Mouse (Mus musculus): ENCODE results near the gene Gm10282.
A peak's percentile ranks its signal among the peaks of the same experiment; 100 is the strongest.

Gene Gm10282

DNA sequence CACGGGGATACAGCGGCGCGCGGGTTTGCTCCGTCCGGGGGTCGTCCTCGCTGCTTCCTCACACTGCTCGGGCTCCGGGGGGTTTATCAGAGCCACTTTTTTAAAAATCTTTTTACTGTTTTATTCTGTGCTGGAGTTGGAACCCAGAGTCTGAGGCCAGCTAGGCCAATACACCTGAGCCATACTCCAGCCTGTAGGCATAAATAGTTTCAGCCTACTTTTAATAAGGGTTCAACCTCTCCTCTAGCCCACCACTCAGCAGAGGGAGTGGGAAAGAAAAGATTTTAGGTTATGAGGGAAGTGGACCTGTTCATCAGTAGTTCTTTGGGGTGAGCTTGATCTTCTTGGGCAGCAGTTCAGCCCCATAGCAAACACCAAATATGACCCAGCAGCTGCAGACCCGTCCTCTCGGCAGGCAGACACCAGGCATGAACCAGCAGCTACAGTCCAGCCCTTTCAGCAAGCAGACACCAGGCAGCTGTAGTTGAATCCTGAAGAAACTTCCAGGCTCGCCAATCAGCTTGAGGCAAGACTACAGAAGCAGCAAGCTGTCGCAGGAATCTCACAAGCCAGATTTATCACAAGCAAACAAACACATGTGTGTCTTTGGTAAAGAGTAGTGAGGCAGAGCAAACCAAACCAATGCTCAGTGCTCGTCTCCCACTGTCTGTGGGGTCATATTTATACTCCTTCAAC, at the start of gene Gm10282:
Gene Gm10282, minus strand, starts transcription at position 51 of the 696 bp plus-strand sequence.
- DNase-seq, result no peak

DNA sequence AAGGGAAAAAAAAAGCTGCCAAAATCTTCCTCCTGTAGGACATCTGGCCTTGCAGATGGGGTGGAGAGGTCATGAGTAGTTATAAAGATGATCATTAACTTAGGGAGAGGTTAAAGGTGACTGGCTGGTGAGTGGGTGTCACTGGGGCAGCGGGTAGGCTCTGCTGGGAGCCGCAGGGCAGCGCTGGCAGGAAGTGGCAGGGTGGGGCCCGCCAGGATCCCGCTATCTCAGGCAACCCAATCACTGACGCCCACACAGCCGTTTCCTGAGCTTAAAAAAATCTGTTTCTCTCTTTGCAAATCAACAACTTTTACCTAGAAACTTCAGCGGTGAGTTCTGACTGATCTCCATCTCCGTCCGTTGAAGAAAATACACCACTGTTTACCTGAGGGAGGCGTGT, 49.2 kb upstream of the Gm10282 start:
- DNase-seq, result peak; percentile 75 to 78

- DNase-seq, result no peak
Measured at GRCm38 (mm10) chr8:72353700-72354045, 48.6 kb upstream of the Gm10282 start.

GRCm38 (mm10) chr8:72352951-72353699, 48.1 kb upstream of the Gm10282 start:
- no peak for DNase-seq

DNA sequence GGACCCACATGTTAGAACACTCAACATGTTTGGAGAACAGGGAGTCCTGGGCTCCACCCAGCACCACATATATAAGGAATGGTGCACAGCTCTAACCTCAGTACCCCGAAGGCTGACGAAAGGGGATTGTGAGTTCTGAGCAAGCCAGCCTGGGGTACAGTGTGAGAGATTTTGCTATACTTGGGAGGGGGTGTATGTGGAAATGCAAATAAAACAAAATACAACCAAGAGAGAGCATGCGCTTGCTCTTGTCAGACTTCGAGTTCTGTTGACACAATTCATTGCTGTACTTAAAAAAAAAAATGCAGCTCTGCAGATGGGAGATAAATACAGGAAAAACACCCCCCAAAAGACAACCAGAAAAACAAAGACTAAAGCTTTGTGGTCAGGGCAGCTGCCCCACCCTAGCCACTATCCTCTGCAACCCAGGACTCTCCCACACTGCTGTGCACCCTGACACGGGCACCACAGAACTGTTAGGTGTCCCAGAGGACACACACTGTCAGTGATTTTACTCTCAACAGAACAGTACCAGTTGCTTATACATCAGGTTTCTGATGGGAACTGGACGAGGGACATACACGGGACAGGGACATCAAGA, 46.4 kb upstream of the Gm10282 start:
- no peak for DNase-seq

DNA sequence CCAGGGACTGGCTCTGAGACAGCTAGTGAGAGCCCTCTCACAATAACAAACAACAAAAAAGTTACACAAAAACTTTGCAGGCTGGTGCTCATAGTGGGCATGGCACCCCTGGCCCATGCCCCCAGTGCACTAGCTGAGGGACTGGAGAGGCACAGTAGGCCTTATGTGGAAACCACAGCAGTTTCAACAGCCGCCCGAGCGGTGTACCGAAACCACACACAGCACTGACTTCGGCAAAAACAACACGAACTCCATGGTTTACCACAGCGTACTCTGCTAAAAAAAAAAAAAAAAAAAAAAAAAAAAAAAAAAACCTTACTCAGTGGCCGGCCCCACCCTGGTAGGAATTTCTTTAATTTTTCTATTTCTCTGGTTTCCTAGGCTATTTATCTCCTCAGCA, 45.7 kb upstream of the Gm10282 start:
- DNase-seq, result peak in 1 of 2 experiments; percentile 62

GRCm38 (mm10) chr8:72349838-72350237, 44.8 kb upstream of the Gm10282 start:
- no peak for DNase-seq

DNA sequence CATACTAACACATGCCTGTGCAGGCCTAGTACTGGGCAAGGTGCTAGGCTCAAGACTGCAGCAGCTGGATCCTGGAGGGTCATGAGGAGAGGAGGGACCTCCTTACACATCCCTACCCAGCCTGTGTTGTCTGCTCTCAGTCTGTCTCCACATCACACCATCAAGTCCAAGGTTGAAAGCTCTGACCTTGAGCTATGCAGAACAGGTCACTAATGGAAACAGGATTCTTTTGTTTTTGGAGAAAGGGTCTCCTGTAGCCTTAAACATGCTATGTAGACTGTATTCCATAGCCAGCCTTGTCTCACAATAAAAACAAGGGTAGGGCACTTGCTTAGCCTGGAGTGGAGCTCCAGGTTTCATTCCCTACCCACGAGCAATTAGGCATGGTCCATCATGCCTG, 43.9 kb upstream of the Gm10282 start:
- DNase-seq, result no peak

DNA sequence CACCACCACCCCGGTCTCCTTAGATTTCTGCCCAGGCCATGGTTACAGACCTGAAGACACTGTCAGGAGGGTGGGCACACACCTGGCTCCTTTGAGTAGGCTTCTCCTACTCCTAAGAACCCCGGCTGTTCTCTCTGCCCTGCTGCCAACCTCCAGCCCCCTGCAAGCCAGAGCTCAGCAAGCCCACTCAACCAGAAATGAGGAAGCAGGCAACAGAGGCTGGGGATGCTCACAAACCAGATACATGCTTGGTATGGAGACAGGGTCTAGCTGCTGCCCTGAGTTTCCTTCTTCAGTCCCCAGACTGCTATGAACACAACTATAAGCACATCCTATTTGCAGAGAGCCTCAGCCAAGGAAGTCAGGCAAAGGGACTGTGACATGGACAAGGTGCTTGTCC, 43.1 kb upstream of the Gm10282 start:
- DNase-seq, result no peak

DNA sequence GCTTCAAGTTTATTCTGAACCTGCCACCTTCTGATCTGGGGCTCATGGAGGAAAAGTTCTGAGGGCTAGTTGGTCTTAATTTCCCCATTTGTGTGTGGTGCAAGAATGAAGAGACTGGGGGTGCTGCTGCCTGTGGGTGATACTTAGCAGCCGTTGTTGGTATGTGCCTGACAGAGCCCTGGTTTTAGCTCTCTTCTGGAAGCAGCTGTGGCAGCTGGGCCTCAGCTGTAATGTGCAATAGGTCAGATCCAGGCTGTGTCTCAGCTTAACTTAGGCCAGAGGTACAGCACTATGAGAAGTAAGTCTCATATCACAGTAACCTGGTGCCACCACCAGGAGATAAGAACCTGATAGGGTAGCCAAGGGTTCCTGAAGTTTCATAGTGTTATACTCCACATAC, 42.5 kb upstream of the Gm10282 start:
- peak in 1 of 2 experiments; percentile 42 for DNase-seq

- DNase-seq, result no peak
Measured at GRCm38 (mm10) chr8:72343725-72344124, 38.7 kb upstream of the Gm10282 start.

- no peak for DNase-seq
Measured at GRCm38 (mm10) chr8:72342556-72343300, 37.7 kb upstream of the Gm10282 start.

- no peak for DNase-seq
Measured at GRCm38 (mm10) chr8:72337034-72337433, 32.0 kb upstream of the Gm10282 start.

- peak in 1 of 2 experiments; percentile 58 for DNase-seq
Measured at GRCm38 (mm10) chr8:72336273-72336672, 31.2 kb upstream of the Gm10282 start.

DNA sequence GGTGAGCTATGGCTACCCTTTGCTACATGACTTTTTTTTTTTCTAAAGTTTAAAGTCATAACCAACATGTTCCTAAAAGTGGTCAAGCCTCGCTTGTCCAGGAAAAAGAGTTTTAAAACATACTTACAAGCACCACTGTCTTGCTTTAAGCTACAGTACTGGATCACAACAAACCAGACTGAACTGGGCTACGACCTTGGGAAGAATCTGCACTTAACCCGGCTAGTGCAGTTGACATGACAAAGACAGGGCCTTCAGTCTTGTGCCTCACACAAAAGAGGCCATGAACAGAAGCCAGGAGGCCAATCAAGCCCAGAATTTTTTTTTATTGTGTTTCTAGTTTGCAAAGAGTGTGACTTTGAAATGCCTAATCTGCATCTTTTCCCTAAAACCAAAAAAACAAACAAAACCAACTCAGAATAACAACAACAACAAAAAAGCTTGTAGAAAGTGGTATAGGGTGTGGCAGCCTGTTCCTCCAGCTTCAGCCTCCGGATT, 29.1 kb upstream of the Gm10282 start:
- DNase-seq, result no peak

DNA sequence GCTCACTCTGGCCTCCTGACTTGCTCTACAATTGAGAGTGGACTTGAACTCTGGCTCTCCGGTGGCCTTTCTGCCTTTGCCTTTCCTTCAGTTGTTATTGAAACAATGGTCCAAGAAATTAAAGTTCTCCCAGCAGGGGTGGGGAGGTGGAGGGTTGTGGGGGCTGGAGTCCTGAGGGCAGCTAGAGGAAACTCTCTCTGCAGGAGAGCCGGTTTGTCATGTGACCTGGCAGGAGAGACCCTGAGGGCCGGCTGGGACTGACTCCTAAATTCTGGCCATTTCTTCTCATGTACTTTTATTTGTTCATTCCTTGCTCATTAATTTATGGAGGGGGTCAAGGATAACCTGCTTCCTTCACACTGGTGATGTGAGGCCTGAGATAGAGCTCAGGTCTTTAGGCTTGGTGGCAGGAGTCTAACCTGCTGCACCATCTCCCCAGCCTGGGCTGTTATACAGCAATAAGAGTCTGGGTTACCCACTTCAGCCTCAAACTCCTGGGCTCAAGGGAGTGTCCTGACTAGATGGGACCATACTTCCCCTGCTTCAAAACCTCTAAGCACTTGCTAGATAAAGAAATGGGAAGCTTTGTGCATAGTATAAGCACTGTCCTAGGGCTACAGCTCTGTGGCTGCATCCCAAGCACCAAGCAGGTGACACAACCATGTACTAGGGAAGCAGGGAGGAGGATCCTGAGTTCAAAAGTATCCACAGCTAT, 28.5 kb upstream of the Gm10282 start:
- no peak for DNase-seq

DNA sequence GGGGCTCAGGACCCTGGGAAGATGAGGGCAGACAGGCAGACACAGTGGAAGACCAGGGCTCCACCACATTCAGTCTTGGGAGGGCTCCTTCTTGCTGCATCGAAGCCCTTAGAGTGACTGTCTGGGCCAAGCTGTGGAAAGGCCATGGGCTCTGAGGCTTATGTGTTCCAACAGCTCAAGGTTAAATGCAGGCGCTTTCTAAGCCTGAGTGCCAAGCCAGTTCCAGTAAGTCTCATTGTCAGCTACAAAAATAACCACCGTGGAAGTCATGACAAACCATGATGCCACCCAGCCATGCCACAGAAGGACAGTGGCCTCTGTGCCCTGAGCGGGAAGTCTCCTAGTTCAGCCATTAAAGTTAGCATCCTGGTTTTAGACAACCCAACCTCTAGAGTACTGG, 26.6 kb upstream of the Gm10282 start:
- no peak for DNase-seq

- DNase-seq, result no peak
Measured at GRCm38 (mm10) chr8:72330806-72331516, 25.9 kb upstream of the Gm10282 start.

DNA sequence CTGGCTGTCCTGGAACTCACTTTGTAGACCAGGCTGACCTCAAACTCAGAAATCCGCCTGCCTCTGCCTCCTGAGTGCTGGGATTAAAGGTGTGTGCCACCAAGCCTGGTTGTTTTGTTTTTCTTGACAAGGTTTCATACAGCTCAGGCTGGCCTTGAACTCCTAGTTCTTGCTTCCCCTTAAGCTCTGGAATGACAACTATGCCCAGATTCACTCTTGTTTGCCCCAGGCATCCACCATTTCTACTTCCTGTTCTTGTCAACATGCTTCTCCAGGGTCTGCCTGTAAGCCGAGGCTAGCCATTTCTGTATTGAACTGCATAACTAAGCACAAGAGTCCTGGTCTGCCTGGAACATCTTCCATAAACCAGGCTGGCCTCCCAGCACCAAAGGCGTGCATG, 24.1 kb upstream of the Gm10282 start:
- DNase-seq, result no peak

- DNase-seq, result no peak
Measured at GRCm38 (mm10) chr8:72324708-72325107, 19.6 kb upstream of the Gm10282 start.

- no peak for DNase-seq
Measured at GRCm38 (mm10) chr8:72324036-72324706, 19.1 kb upstream of the Gm10282 start.
